Mouse (Mus musculus): ENCODE measurements around the gene Gm4491.

The Gm4491 gene

DNA sequence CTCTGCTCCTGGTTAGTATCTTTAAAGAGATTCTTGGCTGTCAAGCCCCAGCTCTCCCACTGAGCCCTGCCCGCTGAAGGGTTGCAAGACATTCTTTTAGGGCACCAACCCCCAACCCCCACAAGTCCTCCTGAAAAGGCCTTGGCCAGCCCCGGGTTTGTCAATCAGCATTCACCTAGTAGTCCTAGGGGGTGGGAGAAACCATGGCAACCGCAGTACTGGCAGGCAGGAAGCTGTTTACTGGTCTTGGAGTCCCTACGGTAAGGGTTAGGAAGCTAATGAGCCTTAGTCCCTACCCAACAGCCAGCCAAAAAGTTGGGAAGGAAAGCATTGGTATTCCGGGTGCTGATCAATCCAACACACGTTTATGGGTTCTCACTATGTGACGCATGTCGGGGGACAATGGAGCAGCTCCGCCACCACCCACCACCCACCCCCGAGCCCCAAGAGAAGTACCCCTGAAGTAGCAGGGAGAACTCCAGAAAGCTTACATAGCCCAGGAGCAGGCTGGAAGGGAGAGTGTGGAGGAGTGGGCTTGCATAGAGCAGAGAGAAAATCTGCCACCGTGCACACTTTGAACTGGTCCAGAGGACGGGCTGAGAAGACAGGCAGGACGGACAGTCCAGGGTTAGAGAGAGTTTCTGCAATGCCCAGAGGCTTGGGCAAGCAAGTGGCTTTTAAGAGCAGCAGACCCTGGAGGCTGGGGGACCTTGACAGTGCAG, at the start of gene Gm4491:
Gene Gm4491 (minus strand): TSS at position 61 of the 722 bp plus-strand sequence.
- DNase-seq (ENCODE audit: low spot score) = no peak

DNA sequence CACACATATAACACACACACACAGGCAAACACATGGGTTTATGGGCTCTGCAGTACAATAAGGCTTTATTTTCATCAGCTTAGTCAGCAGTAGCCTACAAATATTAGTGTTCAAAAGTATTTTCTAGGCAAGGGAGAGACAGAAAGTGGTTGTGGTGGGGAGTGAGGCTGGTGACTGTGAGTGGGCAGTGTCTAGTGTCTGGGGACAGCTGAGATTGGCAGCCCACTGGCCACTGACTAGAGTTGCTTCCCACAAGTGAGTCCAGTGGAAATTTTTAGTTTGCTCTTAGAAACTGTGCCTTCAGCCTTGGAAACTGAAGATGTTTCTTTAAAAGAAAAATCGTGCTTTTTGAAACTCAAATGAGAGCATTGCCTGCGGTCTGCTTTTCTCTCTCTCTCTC, 46.1 kb upstream of the Gm4491 start:
- DNase-seq (ENCODE audit: low spot score) = no peak

DNA sequence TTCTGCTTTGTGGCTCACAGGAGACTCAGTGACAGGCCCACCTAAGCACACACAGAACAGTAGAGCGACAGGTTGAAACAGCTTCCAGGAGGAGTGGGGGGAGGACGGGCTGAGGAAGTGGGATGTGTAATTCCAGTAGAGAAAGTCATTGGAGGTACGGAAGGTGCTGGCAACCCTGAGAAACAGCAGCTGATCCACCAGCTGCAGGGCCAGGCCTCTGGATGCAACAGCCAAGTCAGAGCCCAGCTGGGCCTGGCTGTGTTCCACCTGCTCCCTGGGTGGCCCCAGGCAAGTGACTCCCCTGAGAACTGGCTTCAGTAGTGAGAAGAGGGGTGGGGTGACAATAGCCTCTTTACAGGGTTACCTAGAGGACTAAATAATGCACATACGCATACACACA, 45.5 kb upstream of the Gm4491 start:
- DNase-seq (ENCODE audit: low spot score) = peak; percentile 25

DNA sequence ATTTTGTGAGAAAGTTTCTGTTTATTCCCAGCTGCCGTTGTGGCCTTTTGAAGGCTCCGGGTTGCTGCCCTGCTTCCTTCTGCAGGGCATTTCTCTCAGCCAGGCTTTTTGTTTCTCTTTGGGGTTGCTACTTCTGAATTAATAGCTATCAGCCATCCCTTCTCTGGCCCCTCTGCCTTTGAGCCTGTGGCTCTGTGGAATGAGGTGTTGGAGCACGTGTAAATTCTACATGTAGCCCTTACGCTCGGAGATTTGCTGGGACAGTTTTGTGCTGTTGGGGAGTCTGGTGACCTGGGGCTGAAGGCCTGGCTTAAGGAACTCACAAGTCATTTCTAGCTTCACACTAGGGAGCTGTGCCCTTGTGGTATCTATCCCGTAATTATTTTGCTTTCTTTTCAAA, 39.2 kb upstream of the Gm4491 start:
- no peak for DNase-seq (ENCODE audit: low spot score)

DNA sequence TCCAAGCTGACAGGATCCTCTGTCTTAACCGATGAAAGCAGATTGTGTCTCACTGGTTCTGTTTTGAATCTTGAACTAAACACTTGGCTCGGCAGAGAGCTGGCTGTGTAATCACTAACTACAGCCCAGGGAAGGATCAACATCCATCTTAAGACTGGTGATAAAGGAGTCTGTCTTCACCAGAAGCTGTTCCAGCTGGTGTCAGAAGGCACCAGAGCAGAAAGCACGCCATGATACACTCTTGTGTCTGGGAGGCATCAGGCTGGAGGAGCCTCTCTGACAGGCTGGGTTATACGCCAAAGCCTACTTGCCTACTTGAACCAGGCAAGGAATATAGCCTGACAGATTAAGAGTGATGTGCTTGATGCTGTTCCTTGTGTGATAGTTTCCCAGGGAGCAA, 30.1 kb upstream of the Gm4491 start:
- DNase-seq (ENCODE audit: low spot score) = no peak

DNA sequence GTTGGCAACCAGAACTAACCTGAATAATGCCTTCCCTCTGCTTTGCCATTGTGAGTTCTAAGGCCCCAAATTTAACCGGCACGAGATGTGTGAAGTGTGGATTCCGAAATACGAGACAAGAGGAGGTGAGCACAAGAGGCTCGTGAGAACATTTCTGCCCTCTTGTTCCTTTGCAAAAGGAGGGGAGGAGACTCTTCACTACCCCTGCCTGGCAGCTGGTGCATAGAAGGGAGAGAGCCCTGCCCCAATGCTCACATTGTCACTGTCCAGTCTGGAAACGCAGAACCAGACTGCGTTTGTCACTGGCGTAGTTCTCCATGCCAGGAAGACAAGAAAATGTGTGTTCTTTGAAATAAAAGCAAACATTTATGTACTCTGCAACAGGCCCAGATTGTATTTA, 19.6 kb upstream of the Gm4491 start:
- no peak for DNase-seq (ENCODE audit: low spot score)

DNA sequence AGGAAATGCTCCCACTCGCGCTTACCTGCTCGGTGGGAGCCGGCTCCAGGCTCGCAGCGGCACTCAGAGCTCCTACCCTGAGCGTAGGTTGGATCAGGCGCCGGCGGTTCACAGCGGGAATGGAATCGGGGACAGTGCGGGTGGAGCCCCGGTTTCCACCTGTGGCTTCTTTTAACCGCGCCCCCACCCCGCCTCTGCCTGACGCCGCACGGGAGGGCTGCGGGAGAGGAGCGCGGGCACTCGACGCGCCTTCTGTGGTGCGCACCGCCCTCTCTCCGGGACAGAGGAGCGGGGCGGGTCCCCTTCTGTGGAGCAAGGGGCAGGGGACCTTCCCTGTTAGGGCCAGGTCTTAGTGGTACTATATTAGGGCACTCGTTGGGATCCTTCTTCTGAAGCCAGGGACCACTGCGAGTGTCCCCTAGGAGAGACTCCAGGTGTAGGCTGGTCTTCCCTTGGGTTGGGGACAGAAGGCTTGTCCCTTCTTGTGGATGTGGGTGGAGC, 17.5 kb upstream of the Gm4491 start, which contains the start of gene Gjb6:
Gene Gjb6 (minus strand): TSS at position 451 of the 501 bp plus-strand sequence.
- no peak for DNase-seq (ENCODE audit: low spot score)

DNA sequence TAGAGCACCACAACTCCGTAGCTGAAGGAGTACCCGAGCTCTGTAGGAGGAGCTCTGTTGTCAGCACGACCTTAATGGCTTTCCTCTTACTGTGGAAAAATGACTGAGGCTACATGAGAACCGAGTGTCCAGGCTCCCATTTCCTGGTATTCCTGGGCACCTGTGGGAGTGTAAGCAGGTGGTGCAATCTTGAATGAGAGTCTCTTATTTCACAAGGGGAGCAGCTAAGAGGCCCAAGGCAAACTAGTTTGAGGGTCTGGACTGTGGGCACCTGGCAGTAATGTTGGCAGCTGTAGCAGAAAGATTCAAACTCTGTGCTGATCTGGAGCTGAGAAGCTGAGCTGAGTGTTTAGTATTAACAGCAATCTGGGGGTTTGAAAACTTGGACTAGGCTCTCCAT, 11.7 kb upstream of the Gm4491 start:
- no peak for DNase-seq (ENCODE audit: low spot score)

DNA sequence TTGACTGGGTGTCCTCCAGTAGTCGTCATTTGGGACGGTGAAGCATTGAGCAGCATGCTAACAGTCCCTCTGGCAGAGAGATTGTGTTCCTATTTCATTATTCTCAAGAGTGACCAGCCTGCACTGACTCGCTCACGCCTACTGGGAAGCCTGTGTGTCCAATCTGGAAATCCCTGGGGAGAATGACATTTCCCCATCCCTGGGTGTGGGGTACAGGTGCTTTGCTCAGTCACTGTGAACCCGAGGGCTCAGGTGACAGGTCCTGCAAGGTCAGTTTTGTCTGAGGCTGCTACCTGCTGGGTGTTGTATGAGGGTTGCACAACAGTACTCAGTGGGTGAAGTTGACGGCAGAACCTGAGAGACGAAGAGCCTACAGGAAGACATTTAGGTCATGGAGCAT, 6.6 kb upstream of the Gm4491 start:
- DNase-seq (ENCODE audit: low spot score) = no peak

DNA sequence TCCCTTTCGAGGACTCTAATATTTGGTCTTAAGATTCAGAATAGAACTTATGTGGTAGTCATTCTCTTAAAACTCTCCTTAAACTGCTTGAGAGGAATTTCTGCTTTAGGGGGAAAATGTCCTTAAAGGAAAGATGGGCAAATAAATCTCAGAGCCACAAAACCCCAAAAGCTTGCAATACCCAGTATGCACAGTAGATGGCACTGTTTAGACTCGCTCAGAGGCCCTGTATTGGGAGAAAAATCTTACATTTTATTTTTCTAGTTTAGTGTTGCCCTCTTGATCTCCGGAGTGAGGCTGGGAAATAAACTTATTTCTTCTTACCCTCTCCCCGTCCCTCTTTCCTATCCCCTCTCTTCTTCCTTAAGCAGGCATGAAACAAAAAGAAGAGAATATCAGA, 6.5 kb downstream of the Gm4491 start:
- no peak for DNase-seq (ENCODE audit: low spot score)

DNA sequence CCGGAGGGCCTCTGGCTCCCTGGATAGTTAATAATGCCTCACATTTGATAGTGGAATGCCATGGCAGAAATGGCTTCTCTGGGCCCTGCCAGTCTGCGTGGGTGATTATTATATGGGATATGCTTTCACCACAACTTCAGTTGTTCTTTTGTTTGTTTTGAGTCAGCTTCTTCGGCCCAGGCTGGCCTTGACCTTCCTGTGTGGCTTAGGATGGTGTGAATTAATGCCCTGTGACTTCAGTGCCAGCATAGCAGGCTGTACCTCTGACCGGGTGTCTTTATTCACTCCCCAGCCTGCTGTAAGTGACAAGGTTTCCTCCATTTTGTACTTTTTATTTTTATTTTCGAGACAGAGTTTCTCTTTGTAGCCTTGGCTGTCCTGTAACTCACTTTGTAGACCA, 7.8 kb downstream of the Gm4491 start:
- no peak for DNase-seq (ENCODE audit: low spot score)

DNA sequence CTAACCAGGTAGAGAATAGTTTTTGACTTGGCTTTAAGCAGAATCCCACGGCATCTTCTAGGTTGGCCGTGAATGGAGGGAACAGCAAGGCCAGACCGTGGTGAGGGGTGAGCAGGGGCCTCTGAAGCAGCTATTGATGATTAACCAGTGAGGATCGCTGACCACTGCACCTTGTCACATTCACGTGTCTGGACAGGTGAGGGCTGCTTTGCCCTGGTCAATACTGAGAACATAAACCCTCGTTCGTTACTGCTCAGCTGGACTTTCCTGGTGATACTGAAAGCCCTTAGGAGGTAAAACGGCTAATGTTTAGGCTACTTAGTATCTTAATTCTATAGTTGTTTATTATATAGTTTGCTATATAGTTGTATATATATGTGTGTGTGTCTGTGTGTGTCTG, 8.6 kb downstream of the Gm4491 start:
- DNase-seq (ENCODE audit: low spot score) = no peak

DNA sequence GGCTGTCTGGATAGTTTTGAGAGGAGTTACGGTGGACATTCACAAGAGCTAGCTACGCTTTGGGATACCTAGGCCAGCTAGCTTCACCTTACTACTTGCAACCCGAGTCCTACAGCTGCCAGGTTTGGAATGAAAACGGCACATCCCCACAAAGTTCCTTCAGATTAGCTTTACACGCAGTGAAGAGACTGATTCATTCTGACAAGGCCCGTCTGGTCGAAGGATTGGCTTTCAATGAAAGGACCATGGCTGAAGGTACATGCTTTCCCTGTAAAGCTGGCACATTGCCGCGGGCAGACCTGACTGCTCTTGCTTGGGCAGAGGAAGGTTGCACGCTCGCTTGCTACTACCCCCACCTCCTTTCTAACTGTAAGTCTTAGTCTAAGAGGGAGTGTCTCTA, 10.0 kb downstream of the Gm4491 start:
- DNase-seq (ENCODE audit: low spot score) = no peak

DNA sequence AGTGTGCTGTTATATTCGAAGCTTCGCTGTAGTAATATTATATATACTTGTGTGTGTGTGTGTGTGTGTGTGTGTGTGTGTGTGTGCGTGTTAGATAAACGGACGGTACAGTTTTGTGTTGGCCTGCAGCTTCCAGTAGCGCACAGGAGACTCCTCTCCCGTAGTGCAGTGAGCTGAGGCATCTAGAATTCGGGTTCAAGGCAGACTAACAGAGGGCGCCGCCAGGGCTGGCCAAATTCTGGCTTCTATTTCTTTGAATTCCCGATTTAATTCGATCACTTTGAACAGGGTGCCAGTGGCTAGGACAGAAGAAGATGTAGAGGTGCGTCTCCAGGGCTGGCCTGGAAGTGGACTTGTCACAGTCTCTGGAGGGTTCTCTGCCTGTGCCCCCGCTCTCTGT, 10.6 kb downstream of the Gm4491 start:
- DNase-seq (ENCODE audit: low spot score) = no peak

DNA sequence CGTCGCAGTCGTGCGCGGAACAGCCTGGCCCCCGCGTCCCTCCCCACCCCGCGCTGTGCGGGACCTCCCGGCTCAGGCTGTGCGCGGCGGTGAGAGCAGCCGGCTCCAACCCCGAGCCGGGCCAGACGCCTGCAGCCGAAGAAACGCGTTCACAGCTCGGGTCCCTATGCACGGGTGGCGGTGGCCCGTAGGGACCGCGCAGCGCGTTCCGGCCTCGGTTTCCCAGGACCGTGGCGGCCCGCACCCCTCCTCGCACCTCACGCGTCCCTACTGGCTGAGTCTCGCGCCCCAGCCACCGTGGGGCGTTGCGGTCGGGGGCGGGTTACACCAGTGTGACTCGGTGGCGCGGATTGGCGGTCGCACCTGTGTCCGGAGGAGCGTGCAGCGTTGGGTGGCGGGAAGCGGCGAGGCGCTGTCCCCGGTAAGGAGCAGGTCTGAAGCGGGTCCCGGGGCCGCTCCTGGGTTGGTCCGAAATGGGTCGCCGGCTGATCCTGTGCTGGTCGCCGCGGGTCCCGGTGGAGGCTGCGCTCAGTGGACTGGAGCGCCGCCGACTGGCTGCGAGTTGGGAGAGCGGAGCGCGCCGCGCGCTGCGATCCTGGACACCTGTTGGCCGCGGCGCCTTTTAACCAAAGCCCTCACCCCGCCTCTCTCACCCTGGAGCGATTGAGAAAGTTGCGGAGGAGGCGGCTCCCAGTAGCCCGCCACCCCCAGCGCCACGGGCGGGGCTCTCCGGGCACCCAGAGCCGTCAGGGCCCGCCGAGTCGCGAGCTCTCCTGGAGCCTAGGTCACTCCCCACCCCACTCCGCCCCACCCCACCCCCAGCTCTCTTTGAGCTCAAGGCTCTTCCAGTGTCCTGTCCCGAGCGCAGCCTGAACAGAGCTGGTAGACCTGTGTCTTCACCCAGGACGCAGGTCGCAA, 11.3 kb downstream of the Gm4491 start, which contains the start of gene Gjb2:
Gene Gjb2 (minus strand): TSS at position 597 of the 918 bp plus-strand sequence.
- DNase-seq (ENCODE audit: low spot score) = peak; percentile 43

DNA sequence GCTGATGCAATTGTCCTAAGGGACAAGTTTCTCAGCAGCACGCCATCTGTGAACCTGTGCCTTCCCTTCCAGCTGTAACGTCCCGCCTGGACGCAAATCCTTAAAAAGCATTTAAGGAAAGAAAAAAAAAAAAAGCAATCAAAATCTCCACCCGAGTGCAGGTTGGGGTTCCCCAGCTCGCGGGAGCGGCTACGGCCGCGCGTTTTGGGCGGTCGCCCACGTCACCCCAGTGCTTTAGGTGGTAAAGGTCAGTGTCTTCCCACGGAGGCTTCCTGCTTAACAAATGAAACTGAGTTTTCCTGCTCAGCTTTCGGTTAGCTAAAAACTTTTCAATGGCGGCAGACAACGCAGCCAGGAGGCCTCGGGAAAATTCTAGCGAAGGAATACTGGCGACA, 12.0 kb downstream of the Gm4491 start:
- DNase-seq (ENCODE audit: low spot score) = no peak

DNA sequence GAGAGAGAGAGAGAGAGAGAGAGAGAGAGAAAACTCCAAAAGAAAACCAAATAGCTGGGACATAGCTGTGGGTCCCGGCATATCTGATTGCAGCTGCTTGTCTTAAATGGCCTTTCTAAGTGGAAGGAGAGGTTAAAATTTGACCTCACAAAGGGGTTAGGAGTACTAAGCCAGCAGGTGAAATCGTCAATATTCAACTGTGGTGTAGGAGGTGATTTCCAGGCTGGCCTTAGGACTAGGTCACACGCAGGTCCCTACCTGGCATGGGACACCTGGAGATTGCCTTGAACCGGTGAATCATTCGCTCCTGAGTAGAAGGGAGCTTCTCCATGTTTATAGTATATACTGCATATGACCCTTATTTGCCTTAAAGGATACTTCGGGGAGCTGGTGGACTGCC, 12.6 kb downstream of the Gm4491 start:
- DNase-seq (ENCODE audit: low spot score) = no peak

DNA sequence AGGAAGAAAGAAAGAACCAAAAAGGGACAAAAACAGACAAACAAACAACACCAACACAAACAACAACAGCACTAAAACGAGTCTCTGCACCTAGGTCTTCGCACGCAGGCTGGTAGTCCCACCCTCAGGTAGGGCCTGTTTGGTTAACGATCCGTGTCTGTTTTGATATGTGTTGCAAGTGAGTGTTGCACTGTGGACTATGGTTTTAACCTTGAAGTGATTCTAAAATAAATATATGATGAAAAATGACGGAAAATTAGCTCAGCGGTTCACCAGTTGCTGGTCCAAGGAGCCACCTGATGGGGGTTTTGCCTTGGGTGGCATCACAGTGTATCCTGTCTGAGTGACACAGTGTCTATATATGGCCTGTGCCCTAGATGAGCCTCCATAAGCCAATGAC, 14.1 kb downstream of the Gm4491 start:
- DNase-seq (ENCODE audit: low spot score) = no peak

DNA sequence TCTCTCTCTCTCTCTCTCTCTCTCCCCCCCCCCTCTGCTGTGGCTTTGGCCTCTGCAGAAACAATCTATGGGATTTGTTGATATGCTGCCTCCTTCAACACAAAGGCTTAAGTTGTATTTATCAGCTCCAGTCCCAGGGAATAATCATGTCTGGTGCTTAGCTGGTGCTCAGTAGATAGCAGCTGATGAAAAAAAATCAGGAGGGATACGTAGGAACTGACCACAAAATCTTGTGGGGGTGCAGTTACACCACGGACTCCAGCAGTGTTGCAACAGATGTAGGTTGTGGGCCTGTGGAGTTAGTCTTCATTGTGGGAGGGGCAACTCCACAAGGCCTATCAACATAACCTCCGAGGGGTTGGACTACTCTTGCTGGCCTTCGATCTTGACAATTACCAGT, 19.8 kb downstream of the Gm4491 start:
- DNase-seq (ENCODE audit: low spot score) = no peak

DNA sequence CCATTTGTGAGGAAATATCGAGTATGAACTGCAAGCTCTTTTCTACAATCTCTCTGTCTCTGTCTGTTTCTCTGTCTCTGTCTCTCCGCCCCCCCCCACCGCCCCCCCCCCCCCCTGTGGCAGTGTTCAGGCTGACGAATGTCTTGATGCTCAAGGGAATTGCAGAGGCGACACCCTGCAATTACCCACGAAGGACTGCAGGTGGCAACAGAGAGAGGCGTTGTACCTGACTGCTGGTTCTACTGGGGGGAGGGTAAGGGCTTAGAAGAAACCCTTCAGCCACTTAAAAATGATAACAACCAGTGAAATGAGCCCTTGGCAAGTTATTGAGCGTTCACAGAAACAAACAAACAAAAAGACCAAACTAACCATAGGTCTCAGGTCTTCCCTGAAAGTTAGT, 22.7 kb downstream of the Gm4491 start:
- DNase-seq (ENCODE audit: low spot score) = peak; percentile 34

DNA sequence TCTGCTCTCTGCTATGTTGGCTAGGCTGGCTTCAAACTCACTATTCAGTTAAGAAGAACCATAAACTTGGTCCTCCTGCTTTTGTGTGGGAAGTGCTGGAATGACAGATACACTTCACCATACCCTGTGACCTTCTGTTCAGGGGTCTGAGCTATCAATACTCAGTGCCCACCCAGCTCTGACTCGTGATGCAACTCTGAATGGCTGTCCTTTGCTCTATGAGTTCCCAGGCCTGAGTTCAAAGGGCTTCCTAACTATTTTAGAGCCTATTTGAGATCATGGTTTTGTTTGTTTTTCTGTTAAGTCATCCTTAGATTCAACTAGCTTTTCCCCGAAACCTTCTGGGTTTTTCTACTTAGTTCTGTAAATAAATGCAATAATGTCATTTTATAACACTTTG, 25.7 kb downstream of the Gm4491 start:
- no peak for DNase-seq (ENCODE audit: low spot score)

DNA sequence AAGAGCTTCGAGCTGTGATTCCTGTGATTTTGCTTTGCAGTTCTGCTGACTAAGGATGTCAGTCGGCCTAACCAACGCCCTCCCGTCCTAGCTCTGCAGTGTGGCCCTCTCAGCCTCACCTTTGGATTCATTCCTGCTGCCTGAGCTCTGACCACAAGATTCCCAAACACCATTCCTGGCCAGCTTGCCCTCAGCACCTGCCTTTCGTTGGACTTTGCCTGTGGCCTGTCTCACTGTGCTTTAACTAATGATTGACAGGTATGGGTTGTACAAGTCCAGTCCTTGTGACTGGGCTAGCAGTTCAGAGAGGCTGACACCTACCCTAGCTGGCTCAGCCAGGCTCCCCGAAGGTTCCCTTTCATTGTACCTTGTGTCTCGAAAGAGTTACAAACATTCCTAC, 26.6 kb downstream of the Gm4491 start:
- DNase-seq (ENCODE audit: low spot score) = no peak

DNA sequence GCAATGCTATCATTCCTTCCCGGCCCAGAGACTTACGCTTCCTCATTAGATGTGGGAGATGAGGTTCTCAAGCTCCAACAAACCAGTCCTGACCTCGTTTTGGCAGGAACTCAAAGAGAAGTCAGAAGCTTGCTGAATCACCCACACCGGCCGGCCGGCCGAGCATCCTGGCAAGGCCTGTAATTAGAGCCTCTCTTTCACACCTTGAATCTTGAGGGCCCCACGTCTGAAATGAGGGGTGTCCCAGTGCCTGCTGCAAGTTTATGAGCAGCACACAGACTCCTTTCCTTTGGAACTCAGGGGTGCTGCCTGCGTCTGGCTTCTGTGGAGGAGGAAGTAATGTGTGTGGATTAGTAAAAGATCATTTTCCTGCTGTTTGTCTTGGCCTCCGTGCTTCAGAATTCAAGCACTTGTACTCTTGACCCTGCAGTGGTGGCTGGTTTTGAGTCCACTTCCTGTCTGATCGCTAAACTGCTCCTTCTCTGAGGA, 31.5 kb downstream of the Gm4491 start:
- no peak for DNase-seq (ENCODE audit: low spot score)
